Mouse (Mus musculus): ENCODE data around the gene Olfr1392. TPM values are rescaled to one million over a fixed set of nuclear protein-coding genes. Genes with fewer than 3 reads are reported as not detected.
"Not testable (repeated sequence)": the region's sequence is repeated elsewhere in the genome, so short reads cannot be mapped to it uniquely, and the experiment has no call there.

Olfr1392 gene
- polyA plus RNA-seq, 1 experiment from 2014 or later = not detected

DNA sequence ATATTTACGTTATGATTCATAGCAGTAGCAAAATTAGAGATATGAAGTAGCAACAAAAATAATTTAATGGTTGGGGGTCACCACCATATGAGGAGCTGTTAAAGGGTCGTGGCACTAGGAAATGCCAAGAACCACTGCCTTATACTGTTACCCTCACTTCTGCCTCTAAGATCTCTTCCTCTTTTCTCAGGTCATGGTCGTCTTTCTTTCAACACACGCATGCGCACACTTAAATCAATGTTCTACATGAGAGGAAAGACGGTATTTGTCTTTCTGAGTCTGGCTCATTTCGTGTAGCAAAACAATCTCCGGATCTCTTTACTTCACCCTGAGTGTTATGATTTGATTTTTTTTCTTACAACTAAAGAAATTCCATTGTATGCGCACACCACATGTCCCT, 15.3 kb upstream of the Olfr1392 start:
- Histone ChIP-seq H3K27ac (ENCODE audit: low read depth, low read length) (no peak overlapping the region), H3K36me3 (ENCODE audit: control insufficient read depth, insufficient read depth, low read length) (no peaks in the 10 kb centered on the region), H3K4me2 (ENCODE audit: low read depth, low read length, severe bottlenecking) (no peak overlapping the region), H3K9me3 (ENCODE audit: control insufficient read depth, low read length) (no peaks in the 10 kb centered on the region), H3K4me3 (ENCODE audit: low read depth, low read length) (no peak overlapping the region), H3K9ac (ENCODE audit: low read length) (no peak overlapping the region), H3K4me1 (replicated peaks; ENCODE audit: control insufficient read depth, insufficient read depth, low read length) (no peaks in the 10 kb centered on the region), H3K27me3 (ENCODE audit: control insufficient read depth, insufficient read depth, low read length) (no peaks in the 10 kb centered on the region)
- DNase-seq (ENCODE audit: low spot score) = no peak
- ATAC-seq (replicated peaks; ENCODE audit: low FRiP score) = no peak
- WGBS = 93% methylated on average over 9 of the region's 9 CpGs

DNA sequence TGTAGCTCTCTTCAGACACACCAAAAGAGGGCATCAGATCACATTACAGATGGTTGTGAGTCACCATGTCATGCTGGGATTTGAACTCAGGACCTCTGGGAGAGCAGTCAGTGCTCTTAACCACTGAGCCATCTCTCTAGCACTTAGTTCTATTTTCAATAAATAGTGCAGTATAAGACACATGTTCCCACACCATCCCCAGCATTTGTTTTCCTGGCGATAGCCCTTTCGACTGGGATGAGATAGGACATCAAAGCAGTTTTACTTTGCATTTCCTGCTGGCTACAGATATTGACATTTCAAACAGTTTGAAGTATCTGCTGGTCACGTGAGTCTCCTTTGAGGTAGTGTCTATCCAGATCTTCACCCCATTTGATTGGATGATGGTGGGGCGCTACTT, 14.7 kb upstream of the Olfr1392 start:
- no peak for ATAC-seq (replicated peaks; ENCODE audit: low FRiP score)
- Histone ChIP-seq H3K4me1 (replicated peaks; ENCODE audit: control insufficient read depth, insufficient read depth, low read length) (no peaks in the 10 kb centered on the region), H3K27me3 (ENCODE audit: control insufficient read depth, insufficient read depth, low read length) (no peaks in the 10 kb centered on the region), H3K4me3 (ENCODE audit: low read depth, low read length) (no peak overlapping the region), H3K9ac (ENCODE audit: low read length) (no peak overlapping the region), H3K36me3 (ENCODE audit: control insufficient read depth, insufficient read depth, low read length) (no peaks in the 10 kb centered on the region), H3K9me3 (ENCODE audit: control insufficient read depth, low read length) (no peaks in the 10 kb centered on the region), H3K4me2 (ENCODE audit: low read depth, low read length, severe bottlenecking) (no peak overlapping the region), H3K27ac (ENCODE audit: low read depth, low read length) (no peak overlapping the region)
- WGBS = 92% methylated on average over 4 of the region's 4 CpGs
- no peak for DNase-seq (ENCODE audit: low spot score)

DNA sequence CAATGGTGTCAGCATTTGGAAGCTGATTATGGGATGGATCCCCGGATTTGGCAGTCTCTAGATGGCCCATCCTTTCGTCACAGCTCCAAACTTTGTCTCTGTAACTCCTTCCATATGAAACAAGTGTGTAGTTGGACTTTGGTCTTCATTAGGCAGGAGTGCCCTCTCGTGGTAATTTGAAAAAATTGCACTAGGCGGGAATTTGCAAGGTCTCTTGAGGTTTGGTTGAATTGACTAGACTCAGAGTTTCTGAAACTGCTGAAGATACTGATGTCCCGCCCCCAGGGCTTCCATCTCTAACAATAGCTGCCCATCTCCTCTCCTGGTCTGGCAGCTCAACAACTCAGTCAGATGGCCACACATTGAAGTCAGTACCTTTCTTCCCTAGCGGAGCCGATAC, 13.7 kb upstream of the Olfr1392 start:
- WGBS = 28% methylated on average over 7 of the region's 7 CpGs
- H3K4me1 ChIP-seq (replicated peaks; ENCODE audit: control insufficient read depth, insufficient read depth, low read length) = no peaks in the 10 kb centered on the region
- no peak overlapping the region for H3K9ac ChIP-seq (ENCODE audit: low read length)

DNA sequence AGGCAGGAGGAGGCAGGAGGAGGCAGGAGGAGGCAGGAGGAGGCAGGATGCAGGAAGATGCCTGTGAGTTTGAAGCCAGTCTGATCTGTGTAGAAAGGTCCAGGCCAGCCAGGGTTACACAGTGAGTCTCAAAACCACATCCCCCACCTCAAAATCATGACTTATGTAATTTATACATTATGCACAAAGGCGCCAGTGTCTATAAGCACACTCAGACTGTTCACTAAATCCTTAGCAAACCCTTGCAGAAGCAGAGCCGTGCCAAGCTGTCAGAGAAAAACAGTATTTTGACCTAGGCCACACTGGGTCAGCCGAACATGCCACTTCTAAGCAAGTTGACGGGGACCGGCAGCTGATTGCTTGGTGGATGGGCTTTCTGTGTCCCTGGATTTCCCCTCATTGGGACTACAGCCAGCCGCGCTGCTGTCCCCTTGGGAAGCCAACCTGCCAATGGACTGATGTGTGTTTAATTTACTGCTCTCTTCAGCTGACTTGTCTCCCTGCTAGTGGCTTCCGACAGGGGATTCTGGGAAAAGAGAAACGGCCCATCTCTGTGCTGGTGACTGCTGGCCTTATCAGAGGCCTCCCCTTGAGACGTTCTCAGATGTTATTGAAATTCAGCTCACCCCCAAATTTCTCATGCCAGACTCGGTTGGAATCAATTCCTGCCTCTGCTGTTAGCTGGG, 11.1 kb upstream of the Olfr1392 start:
- Histone ChIP-seq H3K27ac (ENCODE audit: low read depth, low read length) (no peak overlapping the region), H3K4me2 (ENCODE audit: low read depth, low read length, severe bottlenecking) (no peak overlapping the region), H3K9ac (ENCODE audit: low read length) (no peak overlapping the region), H3K36me3 (ENCODE audit: control insufficient read depth, insufficient read depth, low read length) (no peaks in the 10 kb centered on the region), H3K9me3 (ENCODE audit: control insufficient read depth, low read length) (no peaks in the 10 kb centered on the region), H3K27me3 (ENCODE audit: control insufficient read depth, insufficient read depth, low read length) (no peaks in the 10 kb centered on the region), H3K4me3 (ENCODE audit: low read depth, low read length) (no peak overlapping the region), H3K4me1 (replicated peaks; ENCODE audit: control insufficient read depth, insufficient read depth, low read length) (no peaks in the 10 kb centered on the region)
- 84% methylated on average over 11 of the region's 11 CpGs for WGBS
- DNase-seq (ENCODE audit: low spot score) (no peak), ATAC-seq (replicated peaks; ENCODE audit: low FRiP score) (no peak)

More for the DNA sequence above, 13.7 kb upstream of the Olfr1392 start:
- H3K9me3 ChIP-seq (ENCODE audit: control insufficient read depth, low read length) = no peaks in the 10 kb centered on the region
- no peak overlapping the region for H3K4me2 ChIP-seq (ENCODE audit: low read depth, low read length, severe bottlenecking)
- DNase-seq (ENCODE audit: low spot score) (peak; percentile 64), ATAC-seq (replicated peaks; ENCODE audit: low FRiP score) (peak; percentile 42; the same call in 1 of the 2 replicates)
- no peaks in the 10 kb centered on the region for H3K36me3 ChIP-seq (ENCODE audit: control insufficient read depth, insufficient read depth, low read length)
- H3K27ac ChIP-seq (ENCODE audit: low read depth, low read length) = no peak overlapping the region
- H3K4me3 ChIP-seq (ENCODE audit: low read depth, low read length) = no peak overlapping the region
- no peaks in the 10 kb centered on the region for H3K27me3 ChIP-seq (ENCODE audit: control insufficient read depth, insufficient read depth, low read length)

DNA sequence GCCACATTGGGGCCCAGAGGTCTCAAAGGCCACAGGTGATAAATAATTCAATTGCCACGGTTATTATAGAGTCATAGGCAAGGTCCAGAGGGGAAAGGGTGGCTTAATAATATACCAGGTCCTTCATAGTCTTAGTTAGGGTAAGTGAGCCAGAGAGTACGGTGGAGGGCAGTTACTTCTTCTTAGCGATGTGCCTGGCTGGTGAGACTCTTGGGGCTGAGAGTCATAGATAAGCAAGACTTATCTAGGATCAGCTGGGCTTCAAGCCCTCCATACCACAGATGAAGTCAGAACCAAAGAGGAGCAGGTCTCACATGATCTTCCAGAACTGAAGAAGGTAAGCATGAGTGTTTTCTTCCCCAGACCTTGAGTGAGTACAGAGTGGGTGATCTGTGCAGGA, 6.9 kb upstream of the Olfr1392 start, which contains the start of gene Olfr1393:
Olfr1393 (plus strand) TSS at position 83 of the 400 bp plus-strand sequence.
- H3K9ac ChIP-seq (ENCODE audit: low read length) = no peak within 1 kb of the TSS
- no peak within 1 kb of the TSS for H3K4me3 ChIP-seq (ENCODE audit: low read depth, low read length)
- no peak for DNase-seq (ENCODE audit: low spot score)
- WGBS = 87% methylated on average over 3 of the region's 3 CpGs
- H3K27ac ChIP-seq (ENCODE audit: low read depth, low read length) = no peak within 1 kb of the TSS
- ATAC-seq (replicated peaks; ENCODE audit: low FRiP score) = no peak
- no peaks in the 10 kb centered on the region for H3K27me3 ChIP-seq (ENCODE audit: control insufficient read depth, insufficient read depth, low read length)
- no peaks in the 10 kb centered on the region for H3K36me3 ChIP-seq (ENCODE audit: control insufficient read depth, insufficient read depth, low read length)
- no peaks in the 10 kb centered on the region for H3K9me3 ChIP-seq (ENCODE audit: control insufficient read depth, low read length)
- no peak within 1 kb of the TSS for H3K4me2 ChIP-seq (ENCODE audit: low read depth, low read length, severe bottlenecking)
- H3K4me1 ChIP-seq (replicated peaks; ENCODE audit: control insufficient read depth, insufficient read depth, low read length) = no peaks in the 10 kb centered on the region

DNA sequence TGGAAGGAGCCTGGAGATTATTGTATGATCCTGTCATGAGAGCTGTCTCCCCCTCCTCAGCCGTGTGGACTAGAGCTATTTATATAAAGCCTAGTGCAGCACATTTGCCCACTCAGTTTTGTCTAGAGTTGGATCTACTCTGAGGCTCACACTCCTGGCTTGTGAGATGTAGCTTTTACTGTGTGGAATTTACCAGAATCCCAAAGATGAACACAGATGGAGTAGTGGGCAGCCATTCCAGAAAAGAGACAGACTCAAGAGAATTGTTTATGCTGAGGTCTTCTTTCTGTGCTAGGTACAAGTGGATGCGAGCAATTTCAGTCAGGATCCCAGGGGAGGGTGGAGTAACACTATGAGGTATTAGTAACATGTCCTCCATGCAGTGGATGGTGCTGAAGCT, 2.2 kb downstream of the Olfr1392 start:
- ATAC-seq (replicated peaks; ENCODE audit: low FRiP score) (no peak), DNase-seq (ENCODE audit: low spot score) (no peak)
- H3K27me3 ChIP-seq (ENCODE audit: control insufficient read depth, insufficient read depth, low read length) = no peaks in the 10 kb centered on the region
- no peaks in the 10 kb centered on the region for H3K4me1 ChIP-seq (replicated peaks; ENCODE audit: control insufficient read depth, insufficient read depth, low read length)
- no peak overlapping the region for H3K4me3 ChIP-seq (ENCODE audit: low read depth, low read length)
- H3K36me3 ChIP-seq (ENCODE audit: control insufficient read depth, insufficient read depth, low read length) = no peaks in the 10 kb centered on the region
- 83% methylated on average over 2 of the region's 2 CpGs for WGBS
- H3K27ac ChIP-seq (ENCODE audit: low read depth, low read length) = no peak overlapping the region
- H3K9ac ChIP-seq (ENCODE audit: low read length) = no peak overlapping the region
- no peaks in the 10 kb centered on the region for H3K9me3 ChIP-seq (ENCODE audit: control insufficient read depth, low read length)
- no peak overlapping the region for H3K4me2 ChIP-seq (ENCODE audit: low read depth, low read length, severe bottlenecking)

DNA sequence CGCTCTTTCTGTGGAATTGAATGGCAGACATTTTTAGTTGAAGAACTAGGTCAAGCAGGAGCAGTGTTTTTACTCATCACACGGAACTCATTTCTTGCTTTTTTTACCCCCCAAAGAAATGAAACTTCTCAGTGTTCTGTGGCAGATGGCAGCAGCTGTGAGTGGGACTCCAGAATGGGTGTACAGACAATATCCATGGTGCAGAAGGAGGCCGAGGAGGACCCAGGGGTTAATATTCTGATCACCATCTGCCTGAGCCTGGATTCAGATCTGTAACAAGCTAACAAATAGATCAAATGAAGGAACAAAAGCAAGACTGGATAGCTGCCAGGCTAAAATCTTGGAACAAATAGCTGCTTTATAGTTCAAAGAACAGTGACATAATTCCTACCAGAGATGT, 7.7 kb downstream of the Olfr1392 start:
- H3K27ac ChIP-seq (ENCODE audit: low read depth, low read length) = no peak overlapping the region
- WGBS = 79% methylated on average over 3 of the region's 3 CpGs

DNA sequence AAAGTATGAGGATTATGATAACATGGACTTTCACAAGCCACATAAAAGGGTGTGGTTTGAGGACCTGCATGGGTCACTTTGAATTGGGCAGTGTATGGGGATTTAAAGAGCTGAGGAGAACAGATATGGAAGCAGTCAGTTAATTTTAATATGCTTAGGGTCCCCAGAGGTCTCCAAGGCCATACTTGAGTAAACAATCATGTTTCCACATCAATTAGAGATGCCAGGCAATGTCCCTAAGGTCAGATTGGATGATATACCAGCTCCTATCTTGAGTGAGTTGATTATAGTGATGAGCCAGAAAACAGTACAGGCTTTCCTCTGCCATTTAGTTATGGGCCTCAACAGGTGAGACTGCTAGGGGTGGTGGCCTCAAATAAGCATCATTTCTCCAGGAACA, 19.4 kb downstream of the Olfr1392 start, which contains the start of gene Olfr10:
Olfr10 (plus strand) TSS at position 301 of the 400 bp plus-strand sequence.
- DNase-seq (ENCODE audit: low spot score) (no peak), ATAC-seq (replicated peaks; ENCODE audit: low FRiP score) (no peak)
- no peaks in the 10 kb centered on the region for H3K36me3 ChIP-seq (ENCODE audit: control insufficient read depth, insufficient read depth, low read length)
- no peaks in the 10 kb centered on the region for H3K9me3 ChIP-seq (ENCODE audit: control insufficient read depth, low read length)
- no peaks in the 10 kb centered on the region for H3K4me1 ChIP-seq (replicated peaks; ENCODE audit: control insufficient read depth, insufficient read depth, low read length)
- H3K4me2 ChIP-seq (ENCODE audit: low read depth, low read length, severe bottlenecking) = no peak within 1 kb of the TSS
- no peak within 1 kb of the TSS for H3K27ac ChIP-seq (ENCODE audit: low read depth, low read length)
- H3K9ac ChIP-seq (ENCODE audit: low read length) = no peak within 1 kb of the TSS
- no peak within 1 kb of the TSS for H3K4me3 ChIP-seq (ENCODE audit: low read depth, low read length)
- no peaks in the 10 kb centered on the region for H3K27me3 ChIP-seq (ENCODE audit: control insufficient read depth, insufficient read depth, low read length)

More for the DNA sequence above, 7.7 kb downstream of the Olfr1392 start:
- no peaks in the 10 kb centered on the region for H3K4me1 ChIP-seq (replicated peaks; ENCODE audit: control insufficient read depth, insufficient read depth, low read length)
- H3K9me3 ChIP-seq (ENCODE audit: control insufficient read depth, low read length) = no peaks in the 10 kb centered on the region
- H3K36me3 ChIP-seq (ENCODE audit: control insufficient read depth, insufficient read depth, low read length) = no peaks in the 10 kb centered on the region
- no peaks in the 10 kb centered on the region for H3K27me3 ChIP-seq (ENCODE audit: control insufficient read depth, insufficient read depth, low read length)
- no peak overlapping the region for H3K4me2 ChIP-seq (ENCODE audit: low read depth, low read length, severe bottlenecking)
- ATAC-seq (replicated peaks; ENCODE audit: low FRiP score) (no peak), DNase-seq (ENCODE audit: low spot score) (no peak)
- no peak overlapping the region for H3K4me3 ChIP-seq (ENCODE audit: low read depth, low read length)
- H3K9ac ChIP-seq (ENCODE audit: low read length) = no peak overlapping the region

DNA sequence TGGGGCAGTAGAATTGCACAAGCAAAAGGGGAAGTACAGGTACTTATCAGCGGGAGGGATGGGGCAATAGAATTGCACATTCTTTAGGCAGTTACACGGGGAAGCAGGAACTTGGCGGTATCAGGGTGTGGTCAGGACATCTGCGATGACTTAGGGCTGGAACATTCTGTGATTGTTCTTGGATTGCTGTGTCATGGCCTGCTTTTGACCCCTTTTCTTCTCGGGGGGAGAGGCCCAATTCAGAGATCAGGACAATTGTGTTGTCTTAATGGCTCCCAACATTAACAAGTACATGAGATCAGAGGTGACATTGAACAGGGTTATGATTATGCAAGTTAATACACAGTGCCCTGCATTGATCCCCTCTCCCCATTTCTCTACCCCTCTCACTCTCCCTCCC, 23.5 kb downstream of the Olfr1392 start:
- not testable (repeated sequence) for H3K36me3 ChIP-seq (ENCODE audit: control insufficient read depth, insufficient read depth, low read length); H3K27me3 ChIP-seq (ENCODE audit: control insufficient read depth, insufficient read depth, low read length); H3K4me2 ChIP-seq (ENCODE audit: low read depth, low read length, severe bottlenecking); H3K4me1 ChIP-seq (replicated peaks; ENCODE audit: control insufficient read depth, insufficient read depth, low read length); H3K9ac ChIP-seq (ENCODE audit: low read length); H3K27ac ChIP-seq (ENCODE audit: low read depth, low read length); H3K4me3 ChIP-seq (ENCODE audit: low read depth, low read length); ATAC-seq (replicated peaks; ENCODE audit: low FRiP score); H3K9me3 ChIP-seq (ENCODE audit: control insufficient read depth, low read length); DNase-seq (ENCODE audit: low spot score)
- WGBS = 86% methylated on average over 5 of the region's 5 CpGs

All from forebrain, embryonic 11.5 days (tissue).